Mouse (Mus musculus): Measurements from ENCODE around the gene Syt3. TPM values are rescaled to one million over a fixed set of nuclear protein-coding genes. Genes with fewer than 3 reads are reported as not detected.

Gene Syt3
- polyA plus RNA-seq, 1 experiment from 2014 or later: 0.59 TPM

- WGBS (ENCODE audit: insufficient replicate concordance): 3% methylated on average over 5 of the region's 5 CpGs
- ATAC-seq (replicated peaks; ENCODE audit: insufficient number of reproducible peaks, low FRiP score, low TSS enrichment): no peak
- Histone ChIP-seq H3K9ac (ENCODE audit: low read depth, low read length) (no peak overlapping the region), H3K36me3 (ENCODE audit: control insufficient read depth, insufficient read depth, low read length) (no peaks in the 10 kb centered on the region), H3K4me3 (ENCODE audit: low read depth, low read length) (peak overlapping the region; percentile 43; the same call in 1 of the 2 replicates), H3K27me3 (ENCODE audit: control insufficient read depth, insufficient read depth, low read length) (no peaks in the 10 kb centered on the region), H3K4me1 (ENCODE audit: control insufficient read depth, insufficient read depth, low read length) (no peaks in the 10 kb centered on the region), H3K4me2 (peak overlapping the region; percentile 74), H3K27ac (ENCODE audit: low read depth, low read length) (no peak overlapping the region), H3K9me3 (replicated peaks; ENCODE audit: control insufficient read depth, low read length) (no peaks in the 10 kb centered on the region)
These were observed 22.1 kb downstream of the Syt3 start for GRCm38 (mm10) chr7:44406015-44406355.

DNA sequence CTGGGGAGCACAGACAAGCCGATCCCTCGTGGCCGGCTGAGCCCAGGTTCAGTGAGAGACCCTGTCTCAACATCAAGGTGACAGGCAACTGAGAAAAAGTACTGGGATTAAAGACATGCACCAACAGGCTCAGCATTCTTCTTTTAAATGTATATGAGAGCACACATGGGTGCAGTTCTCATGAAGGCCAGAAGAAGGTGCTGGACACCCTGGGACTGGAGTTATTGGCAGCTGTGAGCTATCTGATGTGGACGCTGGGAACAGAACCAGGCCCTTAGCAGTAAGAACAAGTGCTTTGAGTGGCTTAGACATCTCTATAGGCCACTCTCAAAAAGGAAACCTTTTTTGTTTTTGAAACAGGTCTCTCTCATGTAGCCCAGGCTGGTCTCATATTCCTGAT lies 27.2 kb downstream of the Syt3 start:
- Histone ChIP-seq H3K4me1 (ENCODE audit: control insufficient read depth, insufficient read depth, low read length) (no peaks in the 10 kb centered on the region), H3K4me3 (ENCODE audit: low read depth, low read length) (no peak overlapping the region), H3K9ac (ENCODE audit: low read depth, low read length) (no peak overlapping the region), H3K27me3 (ENCODE audit: control insufficient read depth, insufficient read depth, low read length) (no peaks in the 10 kb centered on the region), H3K9me3 (replicated peaks; ENCODE audit: control insufficient read depth, low read length) (no peaks in the 10 kb centered on the region), H3K27ac (ENCODE audit: low read depth, low read length) (no peak overlapping the region), H3K4me2 (no peak overlapping the region), H3K36me3 (ENCODE audit: control insufficient read depth, insufficient read depth, low read length) (no peaks in the 10 kb centered on the region)
- WGBS (ENCODE audit: insufficient replicate concordance): 84% methylated on average over 4 of the region's 4 CpGs
- no peak for ATAC-seq (replicated peaks; ENCODE audit: insufficient number of reproducible peaks, low FRiP score, low TSS enrichment)

DNA sequence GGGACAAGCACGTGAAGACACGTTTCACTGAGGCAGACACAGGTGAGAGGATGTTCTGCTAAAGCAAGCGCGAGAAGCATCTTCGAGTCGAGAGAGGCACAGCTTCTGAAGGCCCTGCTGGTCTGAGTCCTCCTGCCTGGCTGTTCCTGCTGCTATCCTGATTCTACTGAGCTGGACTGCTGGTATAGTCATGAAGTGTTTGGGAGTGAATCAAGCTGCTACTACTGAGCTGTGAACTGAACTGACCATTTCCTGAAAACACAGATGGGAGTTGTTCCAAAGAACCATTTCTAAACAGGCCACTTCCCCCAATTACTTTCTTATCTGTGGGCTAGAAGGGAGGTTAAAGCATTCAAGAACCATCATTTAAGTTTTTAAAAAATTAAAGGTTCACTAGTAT lies 29.4 kb downstream of the Syt3 start:
- 76% methylated on average over 6 of the region's 6 CpGs for WGBS (ENCODE audit: insufficient replicate concordance)
- no peak for ATAC-seq (replicated peaks; ENCODE audit: insufficient number of reproducible peaks, low FRiP score, low TSS enrichment)
- Histone ChIP-seq H3K4me1 (ENCODE audit: control insufficient read depth, insufficient read depth, low read length) (no peaks in the 10 kb centered on the region), H3K9ac (ENCODE audit: low read depth, low read length) (no peak overlapping the region), H3K27ac (ENCODE audit: low read depth, low read length) (no peak overlapping the region), H3K27me3 (ENCODE audit: control insufficient read depth, insufficient read depth, low read length) (peaks cover 3% of the 10 kb centered on the region; the same call in 1 of the 2 replicates), H3K4me3 (ENCODE audit: low read depth, low read length) (no peak overlapping the region), H3K4me2 (no peak overlapping the region), H3K36me3 (ENCODE audit: control insufficient read depth, insufficient read depth, low read length) (no peaks in the 10 kb centered on the region), H3K9me3 (replicated peaks; ENCODE audit: control insufficient read depth, low read length) (no peaks in the 10 kb centered on the region)

GRCm38 (mm10) chr7:44427666-44428065 lies 43.8 kb downstream of the Syt3 start:
- H3K9me3 ChIP-seq (replicated peaks; ENCODE audit: control insufficient read depth, low read length): no peaks in the 10 kb centered on the region
- WGBS (ENCODE audit: insufficient replicate concordance): 10% methylated on average over 8 of the region's 8 CpGs
- 0 out of 2 replicates have a peak, but pooled peaks cover 3% of the 10 kb centered on the region for H3K4me1 ChIP-seq (ENCODE audit: control insufficient read depth, insufficient read depth, low read length)
- H3K9ac ChIP-seq (ENCODE audit: low read depth, low read length): no peak overlapping the region
- H3K4me3 ChIP-seq (ENCODE audit: low read depth, low read length): no peak overlapping the region; the same call in 1 of the 2 replicates
- ATAC-seq (replicated peaks; ENCODE audit: insufficient number of reproducible peaks, low FRiP score, low TSS enrichment): no peak
- no peak overlapping the region for H3K27ac ChIP-seq (ENCODE audit: low read depth, low read length)
- peak overlapping the region; percentile 84 for H3K4me2 ChIP-seq
- peaks cover 63% of the 10 kb centered on the region for H3K27me3 ChIP-seq (ENCODE audit: control insufficient read depth, insufficient read depth, low read length)
- no peaks in the 10 kb centered on the region for H3K36me3 ChIP-seq (ENCODE audit: control insufficient read depth, insufficient read depth, low read length)

GRCm38 (mm10) chr7:44428171-44428950 lies 44.5 kb downstream of the Syt3 start:
- Histone ChIP-seq H3K27ac (ENCODE audit: low read depth, low read length) (no peak overlapping the region), H3K9me3 (replicated peaks; ENCODE audit: control insufficient read depth, low read length) (no peaks in the 10 kb centered on the region), H3K4me3 (ENCODE audit: low read depth, low read length) (peak overlapping the region; percentile 46), H3K27me3 (ENCODE audit: control insufficient read depth, insufficient read depth, low read length) (peaks cover 66% of the 10 kb centered on the region), H3K4me2 (peak overlapping the region; percentile 84), H3K4me1 (ENCODE audit: control insufficient read depth, insufficient read depth, low read length) (0 out of 2 replicates have a peak, but pooled peaks cover 3% of the 10 kb centered on the region), H3K36me3 (ENCODE audit: control insufficient read depth, insufficient read depth, low read length) (no peaks in the 10 kb centered on the region), H3K9ac (ENCODE audit: low read depth, low read length) (no peak overlapping the region)
- 4% methylated on average over 16 of the region's 38 CpGs for WGBS (ENCODE audit: insufficient replicate concordance)
- ATAC-seq (replicated peaks; ENCODE audit: insufficient number of reproducible peaks, low FRiP score, low TSS enrichment): no peak

GRCm38 (mm10) chr7:44428968-44429521 lies 45.1 kb downstream of the Syt3 start, which contains the start of gene Lrrc4b:
Gene Lrrc4b (plus strand): TSS chr7:44429018.
- H3K4me2 ChIP-seq: peak within 1 kb of the TSS; percentile 84
- WGBS (ENCODE audit: insufficient replicate concordance): 0% methylated on average over 29 of the region's 69 CpGs
- no peak for ATAC-seq (replicated peaks; ENCODE audit: insufficient number of reproducible peaks, low FRiP score, low TSS enrichment)
- H3K27ac ChIP-seq (ENCODE audit: low read depth, low read length): no peak within 1 kb of the TSS
- H3K27me3 ChIP-seq (ENCODE audit: control insufficient read depth, insufficient read depth, low read length): peaks cover 71% of the 10 kb centered on the region
- H3K9ac ChIP-seq (ENCODE audit: low read depth, low read length): no peak within 1 kb of the TSS
- H3K4me3 ChIP-seq (ENCODE audit: low read depth, low read length): peak within 1 kb of the TSS; percentile 46
- no peaks in the 10 kb centered on the region for H3K9me3 ChIP-seq (replicated peaks; ENCODE audit: control insufficient read depth, low read length)
- H3K4me1 ChIP-seq (ENCODE audit: control insufficient read depth, insufficient read depth, low read length): 0 out of 2 replicates have a peak, but pooled peaks cover 3% of the 10 kb centered on the region
- no peaks in the 10 kb centered on the region for H3K36me3 ChIP-seq (ENCODE audit: control insufficient read depth, insufficient read depth, low read length)

DNA sequence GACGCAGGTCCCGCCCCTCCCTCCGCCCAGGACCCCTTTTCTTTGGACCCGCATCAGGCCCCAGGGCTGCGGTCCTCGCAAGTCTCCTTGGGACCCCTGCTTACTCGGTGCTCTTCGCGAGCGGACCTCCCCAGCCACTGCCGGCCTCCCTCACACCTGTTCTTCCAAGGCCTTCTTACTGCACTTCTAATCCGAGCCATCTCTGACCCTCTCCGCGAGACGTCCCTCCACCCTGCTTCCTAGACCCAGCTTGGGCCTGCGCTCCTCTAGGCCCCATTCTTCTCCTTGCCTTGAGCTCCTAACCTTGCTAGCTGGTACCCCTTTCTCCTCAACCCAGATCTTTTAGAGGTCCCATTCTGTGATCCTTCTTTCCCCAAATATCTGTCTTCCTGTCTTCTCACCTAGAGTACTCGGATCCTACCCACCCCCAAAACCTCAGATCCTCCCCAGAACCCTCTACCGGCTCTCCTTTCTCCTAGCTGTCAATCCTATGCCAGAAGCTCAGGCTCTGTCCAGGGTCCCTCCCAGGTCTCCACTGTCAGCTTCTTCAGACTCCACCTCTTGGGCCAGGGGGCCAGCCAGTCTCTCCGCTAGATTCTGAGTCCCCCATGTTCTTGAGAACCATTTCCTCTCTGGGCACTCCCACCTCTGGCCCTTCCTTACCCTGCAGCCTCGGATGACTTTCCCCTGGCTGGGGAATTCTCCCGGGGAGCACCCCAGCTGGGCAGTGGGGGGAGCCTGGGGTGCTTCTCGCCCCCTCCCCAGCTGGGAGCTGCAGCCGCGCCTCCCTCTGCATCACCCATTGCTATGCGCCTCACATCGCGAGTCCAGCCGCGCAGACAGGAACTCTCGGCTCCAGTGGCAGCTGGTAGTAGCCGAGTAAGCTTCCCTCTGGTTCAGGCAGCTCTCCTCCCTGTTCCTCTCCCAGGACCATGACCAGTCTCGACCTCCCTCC lies 45.9 kb downstream of the Syt3 start:
- H3K9ac ChIP-seq (ENCODE audit: low read depth, low read length): no peak overlapping the region
- peak overlapping the region; percentile 84 for H3K4me2 ChIP-seq
- H3K9me3 ChIP-seq (replicated peaks; ENCODE audit: control insufficient read depth, low read length): no peaks in the 10 kb centered on the region
- H3K4me1 ChIP-seq (ENCODE audit: control insufficient read depth, insufficient read depth, low read length): 0 out of 2 replicates have a peak, but pooled peaks cover 3% of the 10 kb centered on the region
- no peak overlapping the region for H3K27ac ChIP-seq (ENCODE audit: low read depth, low read length)
- no peaks in the 10 kb centered on the region for H3K36me3 ChIP-seq (ENCODE audit: control insufficient read depth, insufficient read depth, low read length)
- H3K27me3 ChIP-seq (ENCODE audit: control insufficient read depth, insufficient read depth, low read length): peaks cover 75% of the 10 kb centered on the region
- WGBS (ENCODE audit: insufficient replicate concordance): 3% methylated on average over 30 of the region's 32 CpGs
- H3K4me3 ChIP-seq (ENCODE audit: low read depth, low read length): peak overlapping the region; percentile 46
- ATAC-seq (replicated peaks; ENCODE audit: insufficient number of reproducible peaks, low FRiP score, low TSS enrichment): no peak

DNA sequence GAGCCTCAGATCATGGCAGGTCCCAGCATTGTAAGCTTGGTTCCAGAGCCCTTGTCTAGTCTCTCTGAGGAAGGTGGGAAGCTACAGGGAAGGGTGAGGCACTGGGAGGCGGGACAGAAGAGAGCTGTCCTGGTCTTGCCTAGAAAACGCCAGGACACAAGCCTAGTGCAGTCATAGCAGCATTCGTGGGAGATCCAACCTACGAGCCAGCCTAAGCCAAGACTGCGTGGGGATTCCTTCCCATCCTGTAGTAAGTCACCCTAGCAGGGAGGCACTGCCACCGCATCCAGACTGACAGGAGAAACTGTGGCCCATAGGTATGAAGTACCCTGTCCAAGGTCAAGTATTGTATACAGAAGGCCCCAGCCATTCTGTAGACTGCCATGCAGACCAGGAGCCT lies 48.6 kb downstream of the Syt3 start:
- Histone ChIP-seq H3K36me3 (ENCODE audit: control insufficient read depth, insufficient read depth, low read length) (no peaks in the 10 kb centered on the region), H3K4me2 (no peak overlapping the region), H3K9ac (ENCODE audit: low read depth, low read length) (no peak overlapping the region), H3K4me1 (ENCODE audit: control insufficient read depth, insufficient read depth, low read length) (0 out of 2 replicates have a peak, but pooled peaks cover 3% of the 10 kb centered on the region), H3K4me3 (ENCODE audit: low read depth, low read length) (no peak overlapping the region), H3K9me3 (replicated peaks; ENCODE audit: control insufficient read depth, low read length) (no peaks in the 10 kb centered on the region), H3K27me3 (ENCODE audit: control insufficient read depth, insufficient read depth, low read length) (peaks cover 75% of the 10 kb centered on the region), H3K27ac (ENCODE audit: low read depth, low read length) (no peak overlapping the region)
- 68% methylated on average over 6 of the region's 6 CpGs for WGBS (ENCODE audit: insufficient replicate concordance)
- ATAC-seq (replicated peaks; ENCODE audit: insufficient number of reproducible peaks, low FRiP score, low TSS enrichment): no peak
